Mouse (Mus musculus) midbrain, embryonic 11.5 days (tissue): ENCODE measurements around the gene Bicc1. TPM values are rescaled to one million over a fixed set of nuclear protein-coding genes. Genes with fewer than 3 reads are reported as not detected.
A peak's percentile ranks its signal among the peaks of the same experiment; 100 is the strongest.

Source experiments
- ATAC-seq: fragments of 200-750 bp; cut with Nextera tagmentation; 2 replicates; pipeline ENCODE4 v1.8.0; 2017; ENCODE audit warnings: moderate TSS enrichment, moderate library complexity; ENCODE audit not compliant: low FRiP score
- DNase-seq: peaks from one replicate; pipeline ENCODE4 v3.0.0; 2015; ENCODE audit warnings: low spot score; ENCODE audit errors: missing footprints
- H3K27ac ChIP-seq: fragments of 300-500 bp; sonication (generic); 2 replicates; pipeline ENCODE4 v1.5.1; 2014; ENCODE audit warnings: low read depth, low read length
- H3K27me3 ChIP-seq: fragments of 300-500 bp; sonication (generic); 2 replicates; pipeline ENCODE4 v1.6.1; 2014; ENCODE audit warnings: mild to moderate bottlenecking, low read length, moderate library complexity, mixed read lengths; ENCODE audit not compliant: control insufficient read depth, insufficient read depth
- H3K36me3 ChIP-seq: fragments of 300-500 bp; sonication (generic); 2 replicates; pipeline ENCODE4 v1.6.1; 2014; ENCODE audit warnings: mild to moderate bottlenecking, low read length, moderate library complexity, mixed read lengths; ENCODE audit not compliant: control insufficient read depth, insufficient read depth
- H3K4me1 ChIP-seq: fragments of 300-500 bp; sonication (generic); 2 replicates; pipeline ENCODE4 v1.6.1; 2014; ENCODE audit warnings: low read length; ENCODE audit not compliant: control insufficient read depth, insufficient read depth
- H3K4me2 ChIP-seq: fragments of 300-500 bp; sonication (generic); 2 replicates; pipeline ENCODE4 v1.6.1; 2014; ENCODE audit warnings: mild to moderate bottlenecking, moderate library complexity
- H3K4me3 ChIP-seq: fragments of 300-500 bp; sonication (generic); 2 replicates; pipeline ENCODE4 v1.5.1; 2014; ENCODE audit warnings: low read depth, low read length
- H3K9ac ChIP-seq: fragments of 300-500 bp; sonication (generic); 2 replicates; pipeline ENCODE4 v1.6.1; 2014; ENCODE audit warnings: low read length
- H3K9me3 ChIP-seq: fragments of 300-500 bp; sonication (generic); 2 replicates; pipeline ENCODE4 v1.6.1; 2016; ENCODE audit warnings: low read length; ENCODE audit not compliant: control insufficient read depth
- WGBS: fragments of 180-500 bp; shearing (Covaris S2); extraction: QIAGEN DNeasy Blood & Tissue Kit; methylation state at CpG from one replicate; pipeline ENCODE4 v1.1.7; 2014; 5-methylcytosine and 5-hydroxymethylcytosine counted together
- polyA plus RNA-seq: library from polyadenylated mRNA; unstranded; fragments of >200 nt; fragmentation: Nextera tagmentation; extraction: Ambion mirVana; gene quantifications from 2 replicates; pipeline ENCODE4 v1.2.1, GENCODE M21; 2014

Bicc1 gene
- polyA plus RNA-seq, 1 experiment from 2014 or later, result 9.2 TPM

DNA sequence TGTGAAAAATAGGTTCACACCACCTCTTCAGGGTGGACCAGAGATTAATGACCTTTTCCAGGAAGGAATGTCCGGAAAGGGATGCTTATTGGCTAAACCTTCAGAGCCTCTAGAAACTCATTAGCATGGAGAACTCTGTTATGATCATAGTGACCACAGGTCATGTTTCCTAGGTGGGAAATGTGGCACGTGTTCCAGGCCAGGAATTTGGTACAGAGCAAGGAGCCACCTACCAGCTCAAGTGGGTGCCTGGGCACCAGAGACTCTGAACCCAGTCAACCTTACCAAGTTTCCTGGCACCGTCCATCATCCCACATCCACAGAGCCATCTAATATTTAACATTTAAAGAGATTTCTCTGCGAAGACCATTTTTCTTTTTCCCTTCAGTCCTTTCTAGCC lies 29.2 kb upstream of the Bicc1 start:
- Histone ChIP-seq H3K9ac (no peak overlapping the region), H3K4me1 (no peaks in the 10 kb centered on the region; the same call in 1 of the 2 replicates), H3K27me3 (no peaks in the 10 kb centered on the region), H3K36me3 (no peaks in the 10 kb centered on the region), H3K27ac (no peak overlapping the region), H3K4me2 (no peak overlapping the region), H3K9me3 (no peaks in the 10 kb centered on the region), H3K4me3 (no peak overlapping the region)
- DNase-seq (no peak), ATAC-seq (no peak)
- 83% methylated on average over 4 of the region's 4 CpGs for WGBS

DNA sequence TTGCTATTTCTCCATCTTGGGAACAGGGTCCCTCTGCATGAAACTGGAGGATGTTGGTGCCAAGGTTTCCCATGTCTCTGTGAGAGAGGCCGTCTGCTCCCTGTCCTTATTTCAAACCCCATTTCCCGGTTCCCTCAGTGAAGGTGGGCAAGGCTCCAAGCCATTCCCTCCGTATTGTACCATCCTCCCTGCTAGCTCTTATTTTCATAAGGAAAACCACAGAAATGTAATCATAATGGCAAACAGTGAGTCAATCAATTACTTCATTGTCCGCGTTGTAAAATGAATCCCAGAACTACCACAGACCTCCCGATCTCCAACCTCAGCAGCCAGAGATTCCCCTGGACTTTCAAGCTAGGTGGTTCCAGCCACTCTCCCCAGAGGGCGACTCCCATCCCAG lies 25.6 kb upstream of the Bicc1 start:
- Histone ChIP-seq H3K27me3 (no peaks in the 10 kb centered on the region), H3K9me3 (no peaks in the 10 kb centered on the region), H3K4me2 (no peak overlapping the region), H3K4me1 (no peaks in the 10 kb centered on the region), H3K36me3 (no peaks in the 10 kb centered on the region), H3K9ac (no peak overlapping the region), H3K4me3 (no peak overlapping the region), H3K27ac (no peak overlapping the region)
- 82% methylated on average over 7 of the region's 7 CpGs for WGBS
- no peak for ATAC-seq
- no peak for DNase-seq

DNA sequence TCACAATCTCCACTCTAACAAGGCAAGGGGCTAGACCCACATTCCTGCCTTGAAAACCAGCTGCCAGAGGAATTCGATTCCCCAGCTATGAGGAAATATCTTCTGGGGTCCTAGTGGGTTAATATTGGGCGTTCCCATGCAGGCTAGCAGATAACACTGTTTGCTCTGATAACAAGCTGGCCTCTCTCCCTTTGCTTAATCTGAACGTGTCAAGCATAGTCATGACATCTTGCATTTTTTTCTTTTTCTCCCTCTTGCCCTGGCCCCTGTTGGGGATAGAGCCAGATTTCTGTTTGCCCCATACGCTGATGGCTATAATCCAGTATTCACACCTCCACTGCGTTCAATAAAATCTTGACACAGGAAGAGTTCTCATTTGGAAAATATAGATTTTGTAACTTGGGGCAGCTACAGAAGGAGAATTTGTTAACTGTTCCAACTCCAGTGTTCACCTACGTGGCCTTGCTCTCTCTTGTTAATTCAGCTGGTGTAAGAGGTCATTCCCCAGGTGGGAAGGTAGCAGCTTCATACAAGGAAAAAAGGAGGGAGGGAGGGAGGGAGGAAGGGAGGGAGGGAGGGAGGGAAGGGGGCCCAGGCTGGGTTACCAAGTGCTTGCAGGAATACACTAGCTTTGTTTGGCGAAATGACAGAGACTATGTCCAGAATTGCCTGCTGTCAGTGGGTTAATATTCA lies 24.0 kb upstream of the Bicc1 start:
- 64% methylated on average over 7 of the region's 7 CpGs for WGBS
- H3K36me3 ChIP-seq, result no peaks in the 10 kb centered on the region
- H3K27ac ChIP-seq, result no peak overlapping the region
- DNase-seq, result no peak
- H3K27me3 ChIP-seq, result no peaks in the 10 kb centered on the region
- no peaks in the 10 kb centered on the region for H3K4me1 ChIP-seq
- ATAC-seq, result no peak
- H3K4me2 ChIP-seq, result no peak overlapping the region
- H3K9ac ChIP-seq, result no peak overlapping the region
- H3K4me3 ChIP-seq, result no peak overlapping the region
- H3K9me3 ChIP-seq, result no peaks in the 10 kb centered on the region

DNA sequence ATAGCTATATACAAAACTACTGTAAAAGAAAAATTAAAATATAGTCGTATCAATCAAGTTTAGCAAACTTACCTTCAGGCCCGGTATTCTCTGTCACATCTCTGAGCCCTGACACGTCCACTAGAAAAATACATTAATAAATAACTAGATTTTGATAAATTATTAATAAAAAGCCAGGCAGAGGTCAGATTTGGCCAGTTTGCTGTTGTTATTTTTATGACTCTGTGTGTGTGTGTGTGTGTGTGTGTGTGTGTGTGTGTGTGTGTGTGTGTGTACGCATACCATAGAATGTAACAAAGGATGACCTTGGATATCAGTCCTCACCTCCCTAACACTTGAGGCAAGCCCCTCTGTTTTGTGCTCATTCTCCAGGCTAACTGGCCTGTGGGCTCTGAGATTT lies 22.4 kb upstream of the Bicc1 start:
- Histone ChIP-seq H3K4me2 (no peak overlapping the region), H3K27me3 (no peaks in the 10 kb centered on the region), H3K4me1 (no peaks in the 10 kb centered on the region), H3K36me3 (no peaks in the 10 kb centered on the region), H3K9ac (no peak overlapping the region), H3K27ac (no peak overlapping the region), H3K4me3 (no peak overlapping the region), H3K9me3 (no peaks in the 10 kb centered on the region)
- peak; percentile 57 for DNase-seq
- ATAC-seq, result no peak
- WGBS, result 92% methylated on average over 4 of the region's 4 CpGs

DNA sequence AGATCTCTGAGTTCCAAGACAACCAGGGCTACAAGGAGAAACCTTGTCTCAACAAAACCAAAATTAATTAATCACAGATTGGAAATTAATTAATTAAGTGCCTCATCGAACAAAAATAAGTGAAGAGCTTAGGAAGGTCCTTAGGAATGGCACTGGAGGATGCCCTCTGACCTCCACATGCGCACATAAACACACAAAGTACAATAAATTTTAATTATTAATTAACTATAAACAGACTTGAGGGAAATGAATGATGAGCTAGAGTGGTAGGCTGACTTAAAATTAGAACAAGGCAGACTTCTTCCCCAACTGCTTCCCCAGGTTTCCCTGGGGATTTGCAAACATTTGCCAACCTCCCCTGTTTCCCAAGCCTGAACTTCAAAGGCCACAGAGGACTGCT lies 21.6 kb upstream of the Bicc1 start:
- Histone ChIP-seq H3K4me1 (no peaks in the 10 kb centered on the region), H3K4me3 (no peak overlapping the region), H3K9ac (no peak overlapping the region), H3K4me2 (no peak overlapping the region), H3K27ac (no peak overlapping the region), H3K9me3 (no peaks in the 10 kb centered on the region), H3K27me3 (no peaks in the 10 kb centered on the region), H3K36me3 (no peaks in the 10 kb centered on the region)
- DNase-seq, result no peak
- WGBS, result 84% methylated on average over 2 of the region's 2 CpGs
- no peak for ATAC-seq

DNA sequence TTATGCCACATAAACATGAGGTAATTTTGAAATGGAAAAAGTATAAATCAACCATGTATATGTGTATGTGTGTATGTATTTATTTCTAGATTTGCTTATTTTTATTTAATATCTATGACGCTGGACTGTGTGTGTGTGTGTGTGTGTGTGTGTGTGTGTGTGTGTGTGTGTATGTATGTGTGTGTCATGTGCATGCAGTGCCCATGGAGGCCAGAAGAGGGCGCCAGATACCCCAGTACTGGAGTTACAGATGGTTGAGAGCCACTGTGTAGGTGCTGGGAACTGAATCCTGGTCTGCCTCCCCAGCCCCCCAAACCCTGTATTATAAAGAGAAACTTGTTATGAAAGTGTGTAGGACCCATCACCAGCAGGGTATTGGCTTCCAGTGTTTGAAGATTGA lies 20.6 kb upstream of the Bicc1 start:
- no peak overlapping the region for H3K4me3 ChIP-seq
- 68% methylated on average over 2 of the region's 2 CpGs for WGBS

DNA sequence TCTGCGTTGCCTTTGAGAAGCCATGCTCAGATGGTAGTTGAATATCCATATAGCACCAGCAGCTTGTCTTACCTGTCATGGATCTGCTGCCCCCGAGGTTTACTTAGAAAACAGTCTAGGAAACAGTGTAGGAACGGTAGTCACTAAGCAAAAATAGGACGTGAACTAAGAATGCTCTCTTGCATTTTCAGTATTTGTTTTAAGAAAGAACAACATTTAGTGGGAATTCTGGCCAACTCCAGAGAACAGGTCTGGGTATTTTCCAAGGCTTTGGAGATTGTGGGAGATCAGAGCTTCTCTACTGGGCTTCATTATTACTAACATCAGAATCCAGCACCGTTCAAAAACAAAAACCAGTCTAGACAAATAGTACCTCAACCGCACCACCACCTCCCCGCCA lies 17.7 kb upstream of the Bicc1 start:
- Histone ChIP-seq H3K9me3 (no peaks in the 10 kb centered on the region), H3K4me2 (no peak overlapping the region), H3K4me1 (no peaks in the 10 kb centered on the region), H3K9ac (no peak overlapping the region), H3K27ac (no peak overlapping the region), H3K4me3 (no peak overlapping the region), H3K36me3 (no peaks in the 10 kb centered on the region), H3K27me3 (no peaks in the 10 kb centered on the region)
- DNase-seq (peak; percentile 8), ATAC-seq (no peak)
- 90% methylated on average over 7 of the region's 7 CpGs for WGBS

More for the DNA sequence above, 20.6 kb upstream of the Bicc1 start:
- Histone ChIP-seq H3K9ac (no peak overlapping the region), H3K27ac (no peak overlapping the region), H3K4me2 (no peak overlapping the region), H3K9me3 (no peaks in the 10 kb centered on the region), H3K4me1 (no peaks in the 10 kb centered on the region), H3K27me3 (no peaks in the 10 kb centered on the region), H3K36me3 (no peaks in the 10 kb centered on the region)
- DNase-seq (peak; percentile 76), ATAC-seq (no peak)

DNA sequence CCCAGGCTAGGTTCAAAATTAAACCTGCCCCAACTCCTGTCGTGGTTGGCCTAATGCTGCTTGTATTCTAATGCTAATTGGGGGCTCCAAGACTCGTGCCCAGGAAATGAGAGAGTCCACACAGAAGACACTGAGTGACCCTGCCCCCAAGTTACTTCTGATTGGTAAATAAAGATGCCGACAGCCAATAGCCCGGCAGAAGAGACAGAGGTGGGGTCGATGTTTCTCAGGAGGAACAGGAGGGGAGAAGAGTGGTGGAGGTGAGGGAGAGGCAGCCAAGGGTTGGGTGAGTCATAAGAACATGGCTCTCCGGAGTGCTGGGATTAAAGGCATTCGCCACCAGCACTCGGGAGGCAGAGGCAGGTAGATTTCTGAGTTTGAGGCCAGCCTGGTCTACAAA lies 16.8 kb upstream of the Bicc1 start:
- Histone ChIP-seq H3K4me3 (no peak overlapping the region), H3K36me3 (no peaks in the 10 kb centered on the region), H3K9me3 (no peaks in the 10 kb centered on the region), H3K4me2 (no peak overlapping the region), H3K9ac (no peak overlapping the region), H3K4me1 (no peaks in the 10 kb centered on the region), H3K27ac (no peak overlapping the region), H3K27me3 (no peaks in the 10 kb centered on the region)
- ATAC-seq, result no peak
- WGBS, result 71% methylated on average over 8 of the region's 8 CpGs
- DNase-seq, result peak; percentile 69

DNA sequence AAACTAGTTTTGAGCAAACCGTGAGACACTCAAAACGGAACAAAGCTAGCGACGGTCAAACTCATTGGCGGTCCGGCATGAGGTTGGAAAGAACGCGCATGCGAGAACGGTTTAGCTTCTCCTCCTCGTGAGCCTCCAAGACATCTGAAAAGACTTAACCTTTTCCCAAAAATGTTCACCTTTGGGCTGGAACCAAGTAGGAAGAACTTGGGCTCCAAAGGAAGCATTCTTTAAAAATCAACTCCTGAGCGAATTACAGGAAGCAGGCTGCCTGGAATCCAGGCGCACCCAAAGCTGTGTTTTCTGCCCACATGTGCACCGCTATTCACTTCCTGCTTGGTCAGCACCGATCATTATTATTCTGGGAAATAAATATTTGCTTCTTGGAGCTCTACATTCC lies 15.8 kb upstream of the Bicc1 start:
- peak; percentile 51 for DNase-seq
- 95% methylated on average over 15 of the region's 15 CpGs for WGBS

More for the DNA sequence above, 15.8 kb upstream of the Bicc1 start:
- Histone ChIP-seq H3K4me2 (no peak overlapping the region), H3K27me3 (no peaks in the 10 kb centered on the region), H3K4me3 (no peak overlapping the region), H3K9ac (no peak overlapping the region), H3K36me3 (no peaks in the 10 kb centered on the region), H3K27ac (no peak overlapping the region), H3K9me3 (no peaks in the 10 kb centered on the region), H3K4me1 (no peaks in the 10 kb centered on the region)
- no peak for ATAC-seq
